Mouse (Mus musculus) large intestine, adult 2 months (tissue): ENCODE data around the gene Scnn1a. TPM values are rescaled to one million over a fixed set of nuclear protein-coding genes. Genes with fewer than 3 reads are reported as not detected.

ENCODE experiments used
- DNase-seq: peaks from one replicate; pipeline ENCODE4 v3.0.0-alpha.2; 2012; ENCODE audit warnings: low read depth, low spot score
- WGBS: fragments of 180-500 bp; shearing (Covaris S2); methylation state at CpG from one replicate; pipeline ENCODE4 v1.1.7; 2018; 5-methylcytosine and 5-hydroxymethylcytosine counted together
- polyA plus RNA-seq: library from polyadenylated mRNA; depleted of rRNA; stranded (reverse); fragments of >200 nt; gene quantifications from 2 replicates; pipeline ENCODE4 v1.2.3, GENCODE M21; 2012

The Scnn1a gene
- polyA plus RNA-seq, 1 experiment, result 7.9 TPM

GRCm38 (mm10) chr6:125333112-125333899, 12.8 kb downstream of the Scnn1a start:
- DNase-seq, result no peak
- 67% methylated on average over 14 of the region's 14 CpGs for WGBS

- DNase-seq, result no peak
- 82% methylated on average over 2 of the region's 2 CpGs for WGBS
Observed at GRCm38 (mm10) chr6:125334356-125334755, 13.9 kb downstream of the Scnn1a start.

DNA sequence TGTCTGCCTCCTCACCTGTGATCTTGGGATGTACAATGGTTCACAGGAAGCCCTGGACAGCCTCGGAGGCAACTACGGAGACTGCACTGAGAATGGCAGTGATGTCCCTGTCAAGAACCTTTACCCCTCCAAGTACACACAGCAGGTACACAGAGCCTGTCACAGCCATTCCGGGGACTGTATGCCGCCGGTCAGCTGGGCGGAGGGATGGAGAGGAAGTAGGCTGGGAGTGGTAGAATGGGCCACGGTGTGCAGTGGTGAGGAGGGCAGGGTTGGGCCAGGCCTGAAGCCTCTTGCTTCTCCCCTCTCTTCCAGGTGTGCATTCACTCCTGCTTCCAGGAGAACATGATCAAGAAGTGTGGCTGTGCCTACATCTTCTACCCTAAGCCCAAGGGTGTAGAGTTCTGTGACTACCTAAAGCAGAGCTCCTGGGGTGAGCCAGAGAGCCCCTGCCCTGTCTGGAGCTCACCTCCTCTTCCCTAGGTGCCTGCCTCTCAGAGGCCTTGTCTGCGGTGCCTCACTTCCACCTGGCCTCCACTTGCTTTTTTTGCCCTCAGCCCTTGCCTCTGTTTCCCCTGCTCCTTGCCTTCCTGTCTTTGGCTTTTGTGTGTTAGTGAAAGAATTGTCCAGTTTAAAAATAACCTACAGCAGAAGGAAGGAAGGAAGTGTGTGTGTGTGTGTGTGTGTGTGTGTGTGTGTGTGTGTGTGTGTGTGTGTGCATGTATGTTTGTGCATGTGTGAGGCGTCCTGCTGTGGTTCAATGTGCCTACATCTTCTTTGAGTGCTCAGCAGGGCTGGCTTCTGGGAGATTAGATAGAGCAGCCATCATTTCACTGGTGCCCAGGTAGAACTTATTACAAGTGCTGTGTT, 18.6 kb downstream of the Scnn1a start:
- DNase-seq, result no peak
- 66% methylated on average over 9 of the region's 9 CpGs for WGBS

GRCm38 (mm10) chr6:125340244-125340643, 19.8 kb downstream of the Scnn1a start:
- no peak for DNase-seq
- 41% methylated on average over 5 of the region's 5 CpGs for WGBS

- DNase-seq, result no peak
- 55% methylated on average over 3 of the region's 3 CpGs for WGBS
Observed at GRCm38 (mm10) chr6:125342198-125342597, 21.7 kb downstream of the Scnn1a start.

GRCm38 (mm10) chr6:125344084-125344483, 23.6 kb downstream of the Scnn1a start:
- 21% methylated on average over 8 of the region's 8 CpGs for WGBS
- DNase-seq, result no peak

DNA sequence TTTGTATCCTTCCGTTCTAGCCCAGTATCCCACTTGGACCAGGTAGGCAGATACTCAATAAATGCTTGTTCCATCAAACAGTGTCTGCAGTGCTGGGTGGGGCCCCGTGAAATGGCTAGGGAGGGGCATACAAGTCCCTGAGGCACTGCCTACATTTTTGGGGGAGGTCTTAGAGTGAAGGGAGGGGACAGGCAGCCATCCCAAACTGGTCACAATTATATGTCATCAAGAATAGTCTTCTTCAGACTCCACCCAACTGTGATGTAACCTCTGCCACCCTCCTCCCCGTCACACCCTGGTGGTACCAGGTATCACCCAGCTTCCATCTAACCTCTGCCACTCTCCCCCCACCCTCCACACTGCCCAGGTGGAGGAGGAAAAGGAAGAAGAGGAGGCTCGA, 24.4 kb downstream of the Scnn1a start:
- DNase-seq, result no peak
- 28% methylated on average over 4 of the region's 4 CpGs for WGBS

DNA sequence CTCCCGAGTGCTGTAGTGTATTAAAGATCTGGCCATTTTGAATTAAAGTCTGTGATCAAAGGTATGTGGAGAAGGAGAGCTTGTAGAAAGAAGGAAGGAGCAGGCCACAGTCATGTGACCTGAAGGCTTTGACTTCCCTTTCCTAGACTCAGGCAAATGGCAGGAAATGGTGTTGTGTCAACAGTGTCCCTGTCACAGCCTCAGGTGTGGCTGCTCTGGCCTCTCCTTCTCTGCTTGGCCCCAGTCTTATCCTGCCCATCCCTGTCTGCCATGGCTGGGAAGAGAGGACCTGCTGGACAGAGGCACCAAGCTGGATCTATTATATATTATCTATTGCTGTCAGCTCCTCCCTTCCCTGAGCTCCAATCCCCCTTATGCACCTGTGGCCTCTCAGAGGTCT, 25.2 kb downstream of the Scnn1a start:
- DNase-seq, result no peak
- 43% methylated on average over 1 of the region's 1 CpGs for WGBS

- DNase-seq, result no peak
- WGBS, result 56% methylated on average over 2 of the region's 2 CpGs
Observed at GRCm38 (mm10) chr6:125346029-125346428, 25.6 kb downstream of the Scnn1a start.

- DNase-seq, result no peak
- WGBS, result 15% methylated on average over 22 of the region's 22 CpGs
Observed at GRCm38 (mm10) chr6:125348721-125349574, 28.5 kb downstream of the Scnn1a start, which contains the start of gene Tnfrsf1a. Tnfrsf1a (plus strand) TSS chr6:125349362.

DNA sequence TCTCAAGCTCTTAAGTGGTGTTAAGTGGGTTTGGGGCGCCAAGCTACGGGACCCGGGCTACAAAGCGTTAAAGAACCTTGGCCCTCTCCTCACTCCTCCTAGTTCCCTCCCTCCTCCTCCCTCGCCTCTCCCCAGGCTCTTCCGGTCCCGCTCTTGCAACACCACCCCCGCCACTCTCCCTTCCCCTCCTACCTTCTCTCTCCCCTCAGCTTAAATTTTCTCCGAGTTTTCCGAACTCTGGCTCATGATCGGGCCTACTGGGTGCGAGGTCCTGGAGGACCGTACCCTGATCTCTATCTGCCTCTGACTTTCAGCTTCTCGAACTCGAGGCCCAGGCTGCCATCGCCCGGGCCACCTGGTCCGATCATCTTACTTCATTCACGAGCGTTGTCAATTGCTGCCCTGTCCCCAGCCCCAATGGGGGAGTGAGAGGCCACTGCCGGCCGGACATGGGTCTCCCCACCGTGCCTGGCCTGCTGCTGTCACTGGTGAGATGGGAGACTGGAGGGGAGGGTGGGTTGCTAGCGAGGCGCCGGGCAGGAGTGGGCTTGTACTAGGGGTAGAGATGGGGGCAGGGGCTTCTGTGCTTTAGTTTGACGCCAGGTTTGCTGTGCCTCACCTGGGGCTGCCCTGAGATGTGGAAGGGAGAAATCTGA, 29.2 kb downstream of the Scnn1a start:
- under 1% methylated on average over 27 of the region's 27 CpGs for WGBS
- DNase-seq, result no peak

DNA sequence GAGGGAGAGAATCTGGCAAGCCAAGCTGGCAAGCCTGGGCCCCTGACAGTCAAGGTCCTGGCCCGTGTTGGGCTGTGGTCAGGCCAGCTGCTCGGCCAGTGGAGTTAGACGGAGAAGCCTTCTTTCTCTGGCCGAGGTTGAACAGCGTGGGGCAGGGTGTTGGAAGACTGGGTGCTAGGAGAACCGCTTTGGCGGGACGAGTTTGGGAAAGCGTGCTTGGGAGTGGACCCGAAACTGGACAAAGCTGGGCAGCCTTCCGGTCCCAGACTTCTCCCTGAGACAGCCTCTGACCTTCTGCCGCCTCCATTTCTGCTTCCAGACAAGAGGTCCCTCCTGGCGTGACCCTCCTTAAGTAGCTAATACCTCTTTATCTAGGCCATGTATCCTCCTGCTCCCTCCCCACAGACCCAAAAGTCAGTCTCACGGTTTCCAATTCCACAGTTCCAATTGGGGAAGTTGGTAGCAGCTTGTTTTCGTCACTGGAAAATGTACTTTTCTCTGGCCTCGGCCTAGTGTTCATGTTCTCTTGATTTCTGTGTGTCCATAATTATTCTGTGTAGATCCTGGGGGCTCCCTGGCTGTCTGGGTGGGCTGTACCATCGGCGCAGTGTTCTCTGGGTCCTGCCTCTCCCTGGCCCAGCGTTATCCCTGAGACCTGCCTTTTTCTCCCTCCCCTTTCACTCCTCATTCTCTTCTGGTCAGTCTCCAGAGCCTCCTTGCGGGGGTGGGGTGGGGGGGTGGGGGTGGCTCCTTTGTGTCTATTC, 30.0 kb downstream of the Scnn1a start:
- WGBS, result 2% methylated on average over 20 of the region's 20 CpGs

DNA sequence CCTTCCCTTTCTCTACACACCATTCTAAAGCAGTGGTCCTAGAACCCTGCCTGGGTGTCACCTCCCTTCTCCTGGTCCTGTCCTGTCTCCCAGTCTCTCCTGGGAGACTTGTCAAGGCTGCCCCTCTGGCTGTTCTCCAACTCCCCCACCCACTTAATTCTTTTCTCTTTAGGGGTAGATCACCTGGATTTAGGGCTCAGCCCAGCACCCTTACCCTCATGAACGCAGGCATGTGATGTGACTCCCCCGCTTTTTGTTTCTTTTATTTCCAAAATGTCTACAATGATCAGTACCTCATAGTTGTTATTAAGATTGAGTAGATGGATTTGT, 30.5 kb downstream of the Scnn1a start:
- WGBS, result 77% methylated on average over 2 of the region's 2 CpGs
- DNase-seq, result no peak

More for the DNA sequence above, 30.0 kb downstream of the Scnn1a start:
- DNase-seq, result no peak

DNA sequence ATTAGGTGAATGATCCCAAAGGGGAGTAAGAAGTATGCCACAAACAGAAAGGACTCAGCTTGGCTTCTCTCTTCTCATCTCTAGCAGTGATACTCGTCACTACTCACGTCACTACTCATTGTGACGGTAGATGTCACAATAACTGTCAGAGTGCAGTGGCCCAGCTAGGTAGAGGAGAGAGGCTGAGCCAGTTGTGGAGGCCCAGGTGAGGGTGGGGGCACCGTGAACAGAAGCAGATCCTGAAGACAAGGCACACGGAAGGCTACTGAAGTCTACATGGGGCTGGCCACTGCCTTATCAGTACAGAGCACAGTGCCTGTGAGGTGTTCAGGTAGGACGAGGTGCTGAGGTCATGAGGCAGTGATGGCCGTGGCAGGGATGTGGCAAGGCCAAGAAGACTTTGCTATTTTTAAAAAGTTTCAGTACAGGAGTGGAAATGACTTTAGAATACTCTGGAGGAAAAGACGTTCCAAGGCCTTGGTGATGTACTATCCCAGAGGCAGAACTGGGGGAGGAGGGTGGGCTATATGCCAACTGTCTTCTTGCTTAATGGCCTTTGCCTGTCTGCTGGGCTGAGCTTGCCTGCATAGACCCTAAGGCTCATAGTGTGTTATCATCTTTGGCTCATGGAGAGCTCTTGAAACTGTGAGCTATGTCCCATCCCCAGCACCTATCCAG, 31.0 kb downstream of the Scnn1a start:
- no peak for DNase-seq
- 51% methylated on average over 8 of the region's 8 CpGs for WGBS

DNA sequence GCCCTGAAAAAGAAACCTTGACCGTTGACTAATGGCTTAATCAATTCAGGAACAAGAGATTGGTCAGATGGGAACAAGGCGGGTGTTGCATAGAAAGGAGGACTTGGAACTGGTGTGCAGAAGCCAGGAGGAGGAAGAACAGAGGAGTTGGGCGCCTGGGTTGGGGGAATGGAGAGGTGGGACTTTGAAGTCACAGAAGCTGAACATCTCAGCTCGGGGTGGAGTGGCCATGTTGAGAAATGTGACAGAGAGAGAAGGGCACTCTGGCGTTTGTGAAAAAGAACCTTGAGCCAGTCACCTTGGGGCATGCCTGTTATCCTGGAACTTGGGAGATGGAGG, 31.6 kb downstream of the Scnn1a start:
- 62% methylated on average over 5 of the region's 5 CpGs for WGBS
- no peak for DNase-seq

DNA sequence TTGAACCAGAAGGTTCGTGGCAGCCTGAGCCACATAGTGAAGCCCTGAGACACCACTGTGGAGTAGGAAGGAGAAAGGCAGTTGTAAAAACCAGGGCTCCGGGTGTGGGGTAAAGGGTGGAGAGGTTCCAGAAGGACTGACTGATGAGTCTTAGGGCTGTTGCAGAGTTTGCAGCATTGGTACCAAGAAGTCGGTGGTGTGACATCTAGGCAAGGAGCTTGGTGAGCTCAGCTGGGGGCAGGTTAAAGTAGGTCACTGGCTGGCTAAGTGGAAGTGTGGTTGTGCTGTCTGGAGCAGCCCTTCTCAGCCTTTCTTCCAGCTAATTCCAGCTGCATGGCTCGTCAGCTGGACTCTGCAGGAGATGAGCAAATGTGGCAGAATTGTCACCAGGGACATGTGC, 32.4 kb downstream of the Scnn1a start:
- DNase-seq, result no peak
- 42% methylated on average over 4 of the region's 4 CpGs for WGBS

- no peak for DNase-seq
- 76% methylated on average over 11 of the region's 11 CpGs for WGBS
Observed at GRCm38 (mm10) chr6:125353221-125353620, 32.8 kb downstream of the Scnn1a start.

GRCm38 (mm10) chr6:125353655-125354054, 33.2 kb downstream of the Scnn1a start:
- WGBS, result 77% methylated on average over 4 of the region's 4 CpGs
- DNase-seq, result no peak
